Mouse (Mus musculus) hindbrain, embryonic 10.5 days (tissue): ENCODE results near the gene Polr2g. TPM values are rescaled to one million over a fixed set of nuclear protein-coding genes. Genes with fewer than 3 reads are reported as not detected.
A peak's percentile ranks its signal among the peaks of the same experiment; 100 is the strongest.
"Not testable (repeated sequence)": the region's sequence is repeated elsewhere in the genome, so short reads cannot be mapped to it uniquely, and the experiment has no call there.

Experiments
- DNase-seq: peaks from one replicate; pipeline ENCODE4 v3.0.0-alpha.2; 2017; ENCODE audit warnings: low spot score
- H3K27ac ChIP-seq: fragments of 300-500 bp; sonication (generic); 2 replicates; pipeline ENCODE4 v1.5.1; 2016; ENCODE audit warnings: mild to moderate bottlenecking, moderate library complexity
- H3K27me3 ChIP-seq: fragments of 300-500 bp; sonication (generic); 2 replicates; pipeline ENCODE4 v1.6.1; 2016; ENCODE audit warnings: mild to moderate bottlenecking; ENCODE audit not compliant: poor library complexity, insufficient read depth, severe bottlenecking
- H3K36me3 ChIP-seq: fragments of 300-500 bp; sonication (generic); 2 replicates; pipeline ENCODE4 v1.6.1; 2016; ENCODE audit warnings: mild to moderate bottlenecking, moderate library complexity
- H3K4me1 ChIP-seq: fragments of 300-500 bp; sonication (generic); replicated peaks from 2 replicates; pipeline ENCODE4 v1.6.1; 2016; ENCODE audit warnings: mild to moderate bottlenecking
- H3K4me3 ChIP-seq: fragments of 300-500 bp; sonication (generic); 2 replicates; pipeline ENCODE4 v1.5.1; 2016; ENCODE audit warnings: mild to moderate bottlenecking, moderate library complexity
- H3K9me3 ChIP-seq: fragments of 300-500 bp; sonication (generic); 2 replicates; pipeline ENCODE4 v1.6.1; 2016; ENCODE audit warnings: mild to moderate bottlenecking, moderate library complexity
- WGBS: fragments of 180-500 bp; shearing (Covaris S2); methylation state at CpG from one replicate; pipeline ENCODE4 v1.1.7; 2016; 5-methylcytosine and 5-hydroxymethylcytosine counted together
- polyA plus RNA-seq: library from polyadenylated mRNA; unstranded; fragments of >200 nt; fragmentation: Nextera tagmentation; extraction: Ambion mirVana; gene quantifications from 2 replicates; pipeline ENCODE4 v1.2.1, GENCODE M21; 2016

Gene Polr2g
- polyA plus RNA-seq: 189 and 194 TPM in 2 replicates

DNA sequence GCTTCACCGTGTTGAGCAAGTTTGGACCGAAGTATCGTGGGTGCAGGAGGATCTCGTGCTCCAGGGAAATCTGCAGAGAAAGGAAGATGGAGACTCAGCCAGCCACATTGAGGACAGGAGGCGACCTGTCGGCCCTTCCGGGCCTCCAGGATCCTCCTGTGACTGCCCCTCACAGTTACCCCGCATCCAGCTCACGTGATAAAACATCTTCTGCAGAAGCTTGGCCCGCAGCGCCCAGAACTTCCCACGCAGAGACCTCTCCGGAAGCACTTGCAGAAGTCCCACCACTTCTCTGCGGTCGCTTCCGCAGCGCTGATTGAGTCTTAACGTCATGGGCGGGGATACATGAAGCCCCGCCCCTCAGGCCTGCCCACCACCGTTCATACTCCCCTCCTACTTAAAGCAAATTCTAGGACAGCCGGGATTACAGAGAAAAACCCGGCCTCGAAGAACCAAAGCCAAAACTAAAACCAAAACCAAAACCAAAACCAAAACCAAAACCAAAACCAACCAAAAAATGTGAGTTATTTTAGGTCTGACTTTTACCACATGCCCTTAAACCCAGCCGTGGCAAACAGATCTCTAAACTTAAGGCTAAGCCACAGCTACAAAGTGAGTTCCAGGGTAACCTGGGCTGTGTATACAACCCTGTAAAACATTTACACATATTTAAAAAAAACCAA lies at the start of gene Polr2g:
TSS of gene Polr2g (minus strand) at position 314 of the 683 bp plus-strand sequence.
- WGBS: 1% methylated on average over 25 of the region's 25 CpGs
- H3K36me3 ChIP-seq: peaks cover 34% of the 10 kb centered on the region
- peak within 1 kb of the TSS; percentile 91 for H3K27ac ChIP-seq
- H3K9me3 ChIP-seq: peaks cover 1% of the 10 kb centered on the region; the same call in 1 of the 2 replicates
- no peaks in the 10 kb centered on the region for H3K27me3 ChIP-seq
- DNase-seq: peak; percentile 88
- peaks cover 29% of the 10 kb centered on the region for H3K4me1 ChIP-seq
- H3K4me3 ChIP-seq: peak within 1 kb of the TSS; percentile 86

DNA sequence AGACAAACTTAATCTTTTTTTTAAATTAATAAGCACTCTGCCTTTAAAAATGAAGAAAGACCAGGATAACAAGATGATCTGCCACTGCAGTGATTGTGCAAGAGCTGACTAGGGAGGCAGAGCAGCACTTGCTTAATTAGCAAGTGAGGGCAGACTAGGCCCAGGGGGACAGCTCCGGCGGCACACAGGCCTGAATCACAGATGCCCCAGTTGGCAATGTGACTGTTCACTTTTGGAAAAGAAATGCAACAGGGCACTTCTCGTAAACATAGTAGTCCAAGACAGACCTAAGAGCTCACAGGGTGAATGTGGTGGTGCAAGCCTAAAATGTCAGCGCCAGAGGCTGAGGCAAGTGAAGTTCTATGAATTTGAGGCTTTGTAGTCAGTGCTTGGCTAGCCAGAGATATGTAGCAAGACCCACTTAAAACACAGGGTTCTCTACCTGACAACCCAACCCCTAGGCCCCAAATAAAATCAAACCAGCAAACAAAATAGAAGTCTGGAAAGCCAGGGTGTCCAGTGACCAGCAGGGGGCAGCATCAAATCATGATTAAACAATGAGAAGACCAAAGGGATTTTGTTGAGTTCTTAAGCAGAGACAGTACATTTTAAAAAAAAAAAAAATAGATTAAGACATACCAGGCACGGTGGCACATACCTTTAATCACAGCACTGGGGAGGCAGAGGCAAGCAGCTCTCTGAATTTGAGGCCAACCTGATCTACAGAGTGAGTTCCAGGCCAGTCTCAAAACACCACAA lies 46.2 kb upstream of the Polr2g start:
- Histone ChIP-seq H3K4me1 (peaks cover 18% of the 10 kb centered on the region), H3K27ac (no peak overlapping the region), H3K9me3 (no peaks in the 10 kb centered on the region), H3K27me3 (no peaks in the 10 kb centered on the region), H3K36me3 (peaks cover 61% of the 10 kb centered on the region), H3K4me3 (no peak overlapping the region)
- WGBS: 71% methylated on average over 5 of the region's 5 CpGs
- DNase-seq: peak; percentile 70

DNA sequence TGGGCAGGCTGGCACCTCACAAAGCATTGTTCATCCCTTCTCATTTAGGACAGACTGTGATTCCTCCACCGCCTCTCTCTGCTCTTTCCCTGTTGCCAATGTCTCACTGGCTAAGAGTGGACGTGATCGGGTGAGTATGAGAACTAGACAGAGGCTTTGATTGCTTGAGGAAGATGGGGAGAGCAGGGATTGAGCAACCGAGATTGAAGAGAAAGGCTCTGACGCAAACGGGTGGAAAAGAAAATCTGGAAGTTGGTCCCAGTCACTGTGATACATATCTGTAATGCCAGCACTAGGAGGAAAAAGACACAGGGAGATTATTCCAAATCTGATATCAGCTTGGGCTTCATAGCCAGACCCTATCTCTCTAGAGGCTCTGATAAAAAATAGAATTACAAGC lies 44.6 kb upstream of the Polr2g start:
- peaks cover 47% of the 10 kb centered on the region for H3K36me3 ChIP-seq
- H3K27me3 ChIP-seq: no peaks in the 10 kb centered on the region
- H3K27ac ChIP-seq: no peak overlapping the region
- WGBS: 92% methylated on average over 6 of the region's 6 CpGs
- no peaks in the 10 kb centered on the region for H3K9me3 ChIP-seq
- DNase-seq: no peak
- peaks cover 33% of the 10 kb centered on the region for H3K4me1 ChIP-seq
- no peak overlapping the region for H3K4me3 ChIP-seq

DNA sequence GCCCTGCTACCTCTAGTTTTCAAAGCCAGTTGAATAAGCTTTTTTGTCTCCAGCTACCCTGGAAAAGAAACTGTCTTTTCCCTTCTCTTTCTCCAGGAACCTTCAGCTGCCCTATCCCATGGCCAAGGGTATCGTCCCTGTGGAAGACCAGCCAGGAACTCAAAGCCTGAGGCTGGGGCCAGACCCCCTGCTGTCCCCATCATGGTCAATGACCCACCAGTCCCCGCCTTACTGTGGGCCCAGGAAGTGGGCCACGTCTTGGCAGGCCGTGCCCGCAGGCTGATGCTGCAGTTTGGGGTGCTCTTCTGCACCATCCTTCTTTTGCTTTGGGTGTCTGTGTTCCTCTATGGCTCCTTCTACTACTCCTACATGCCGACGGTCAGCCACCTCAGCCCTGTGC lies 42.6 kb upstream of the Polr2g start:
- Histone ChIP-seq H3K4me3 (peak overlapping the region; percentile 63), H3K27me3 (no peaks in the 10 kb centered on the region), H3K4me1 (peaks cover 44% of the 10 kb centered on the region), H3K27ac (peak overlapping the region; percentile 98), H3K36me3 (peaks cover 35% of the 10 kb centered on the region), H3K9me3 (no peaks in the 10 kb centered on the region)
- WGBS: 88% methylated on average over 7 of the region's 7 CpGs
- DNase-seq: no peak

DNA sequence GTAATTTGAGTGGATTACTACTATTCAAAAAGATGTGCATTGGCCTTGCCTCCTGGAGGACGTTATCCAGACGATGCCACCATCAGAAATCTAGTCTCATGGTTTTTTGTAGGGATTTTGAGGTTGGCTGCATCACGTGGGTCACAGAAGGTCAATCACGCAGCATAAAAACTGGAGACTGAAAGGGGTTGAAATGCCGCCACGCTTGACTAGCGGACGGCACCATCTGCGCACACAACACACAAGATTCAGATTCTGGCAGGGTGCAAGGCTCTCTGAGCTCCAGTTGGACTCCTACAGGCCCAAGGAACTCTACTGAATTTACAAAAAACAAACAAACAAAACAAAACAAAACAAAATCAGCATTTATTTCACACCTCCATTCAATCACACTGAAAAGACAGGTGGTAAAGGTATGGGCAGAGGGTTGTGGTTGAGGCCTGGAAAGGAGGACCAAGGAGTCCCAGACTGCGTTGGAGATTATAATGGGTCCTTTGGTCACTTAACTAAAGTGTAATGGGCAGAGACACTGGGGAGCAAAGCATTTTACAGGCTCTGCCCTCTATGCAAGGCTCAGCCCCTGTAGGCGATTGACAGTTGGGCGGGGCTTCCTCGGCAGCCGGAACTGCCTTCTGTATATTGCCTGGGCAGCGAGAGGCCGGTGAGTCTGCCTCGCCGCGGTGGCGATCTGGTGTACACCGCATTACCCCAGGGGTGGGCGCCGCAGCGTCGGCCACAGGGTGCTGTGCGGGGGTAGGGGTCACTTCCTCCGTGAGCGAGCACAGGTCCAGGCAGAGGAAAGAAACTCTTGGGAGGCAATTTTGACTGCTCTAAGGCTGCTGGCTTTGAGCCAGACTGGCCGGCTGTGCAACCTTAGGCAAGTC lies 41.8 kb upstream of the Polr2g start:
- Histone ChIP-seq H3K36me3 (peaks cover 38% of the 10 kb centered on the region), H3K27ac (peak overlapping the region; percentile 98), H3K27me3 (no peaks in the 10 kb centered on the region), H3K4me1 (peaks cover 44% of the 10 kb centered on the region), H3K9me3 (no peaks in the 10 kb centered on the region), H3K4me3 (peak overlapping the region; percentile 63)
- 18% methylated on average over 29 of the region's 29 CpGs for WGBS
- peak; percentile 74 for DNase-seq

DNA sequence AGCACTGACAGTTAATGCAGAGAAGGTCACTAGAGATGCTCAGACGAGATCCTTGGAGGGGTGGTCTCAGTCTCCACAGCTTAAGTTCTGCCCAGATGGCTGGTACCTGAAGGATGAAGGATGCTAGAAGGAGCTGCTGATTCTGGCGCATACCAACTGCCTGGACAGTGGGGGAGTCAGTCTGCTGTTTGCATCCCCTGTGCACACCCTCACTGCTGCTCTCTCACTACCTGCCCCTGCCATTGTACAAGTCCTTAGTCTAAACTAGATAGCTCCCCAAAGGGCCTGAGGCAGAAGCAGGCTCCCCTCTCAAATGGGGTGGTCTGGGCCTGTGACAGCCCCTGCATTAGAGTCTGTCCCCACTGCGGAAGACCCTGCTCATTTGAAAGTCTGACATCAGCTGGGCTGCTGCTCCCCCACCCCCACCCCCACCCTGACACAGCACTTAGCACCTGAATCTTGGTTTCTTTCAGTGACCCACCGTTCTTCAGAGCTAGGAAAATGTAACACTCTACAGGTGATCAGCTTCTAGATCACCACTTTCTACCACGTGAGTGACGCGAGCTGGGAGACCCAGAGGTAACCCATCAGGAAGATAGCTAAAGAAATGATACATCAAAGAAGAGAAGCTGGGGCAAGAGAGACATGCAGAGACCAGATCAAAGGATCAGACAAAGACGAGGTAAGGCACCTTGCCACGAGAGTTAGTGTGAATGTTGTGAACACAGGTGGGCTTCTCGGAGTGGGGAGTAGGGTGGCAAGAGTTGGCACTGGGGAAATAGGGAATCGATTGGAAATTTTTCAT lies 40.9 kb upstream of the Polr2g start, which contains the start of gene Gng3:
TSS of gene Gng3 (minus strand) at position 92 of the 805 bp plus-strand sequence.
- Histone ChIP-seq H3K9me3 (no peaks in the 10 kb centered on the region), H3K27ac (peak within 1 kb of the TSS; percentile 98), H3K4me1 (peaks cover 44% of the 10 kb centered on the region), H3K27me3 (no peaks in the 10 kb centered on the region), H3K4me3 (peak within 1 kb of the TSS; percentile 63), H3K36me3 (peaks cover 47% of the 10 kb centered on the region)
- DNase-seq: peak; percentile 69
- WGBS: 41% methylated on average over 11 of the region's 11 CpGs

DNA sequence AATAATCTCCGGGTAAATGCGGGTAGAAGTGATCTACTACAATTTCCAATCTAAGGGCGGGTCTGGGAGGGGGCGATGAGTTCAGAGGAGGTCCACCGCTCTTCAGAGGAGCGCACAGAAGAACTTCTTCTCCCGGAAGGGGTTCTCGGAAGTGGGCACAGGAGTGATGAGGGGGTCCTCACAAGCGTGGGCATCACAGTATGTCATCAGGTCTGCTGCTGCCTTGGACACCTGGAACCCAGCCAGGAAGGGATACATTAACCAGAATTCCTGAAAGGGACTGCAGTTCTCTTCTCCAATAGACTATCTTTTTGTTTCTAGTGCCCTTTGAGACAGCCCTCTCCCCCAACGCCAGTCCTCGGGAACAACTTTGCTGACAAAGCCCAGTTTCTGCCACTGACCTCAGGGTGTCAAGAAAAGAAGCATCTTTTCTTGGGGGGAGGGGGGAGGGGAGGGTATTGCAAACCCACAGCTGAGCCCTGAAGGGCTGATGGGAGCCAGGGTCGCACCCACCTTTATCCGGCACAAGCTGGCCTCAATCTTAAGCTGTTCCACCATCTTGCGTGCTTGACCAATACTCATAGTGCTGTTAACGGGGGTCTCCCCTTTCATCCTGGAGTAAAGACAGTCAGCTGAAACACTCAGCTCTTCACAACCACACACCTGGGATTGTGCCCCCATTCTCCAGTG lies 39.8 kb upstream of the Polr2g start:
- peaks cover 55% of the 10 kb centered on the region for H3K36me3 ChIP-seq
- peak overlapping the region; percentile 63 for H3K4me3 ChIP-seq
- no peaks in the 10 kb centered on the region for H3K9me3 ChIP-seq
- 26% methylated on average over 15 of the region's 15 CpGs for WGBS
- peak; percentile 53 for DNase-seq
- no peaks in the 10 kb centered on the region for H3K27me3 ChIP-seq
- H3K4me1 ChIP-seq: peaks cover 44% of the 10 kb centered on the region
- peak overlapping the region; percentile 98 for H3K27ac ChIP-seq

DNA sequence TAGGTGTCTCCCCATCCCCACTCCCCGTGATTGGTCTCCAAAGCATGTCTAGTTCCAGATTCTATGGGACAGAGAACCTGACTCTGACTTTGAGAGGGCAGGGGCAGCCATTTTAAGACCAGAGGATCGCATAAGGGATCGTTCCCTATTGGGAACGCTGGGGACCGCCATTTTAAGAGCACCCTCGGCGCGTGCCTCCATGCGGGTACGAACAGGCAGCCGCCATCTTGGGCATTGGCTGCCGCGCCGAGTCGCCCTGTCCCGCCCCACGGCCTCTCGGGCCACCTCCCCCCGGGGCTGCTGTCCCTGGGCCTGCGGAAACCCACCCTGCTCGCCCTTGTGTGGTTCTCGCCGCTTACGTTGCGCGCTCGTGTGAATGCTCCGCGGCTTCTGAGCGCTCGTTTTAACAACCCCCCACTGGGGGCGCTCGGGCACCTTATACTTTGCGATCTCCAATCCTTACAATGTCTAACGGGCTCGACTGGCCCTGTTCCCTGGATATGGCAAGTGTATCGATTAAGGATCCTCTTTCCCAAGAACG lies 38.9 kb upstream of the Polr2g start, which contains the start of gene Bscl2:
TSS of gene Bscl2 (plus strand) at position 217 of the 541 bp plus-strand sequence.
- Histone ChIP-seq H3K36me3 (peaks cover 55% of the 10 kb centered on the region), H3K4me1 (peaks cover 44% of the 10 kb centered on the region), H3K27me3 (no peaks in the 10 kb centered on the region), H3K27ac (peak within 1 kb of the TSS; percentile 98), H3K4me3 (peak within 1 kb of the TSS; percentile 63), H3K9me3 (no peaks in the 10 kb centered on the region)
- DNase-seq: peak; percentile 89
- under 1% methylated on average over 38 of the region's 38 CpGs for WGBS

DNA sequence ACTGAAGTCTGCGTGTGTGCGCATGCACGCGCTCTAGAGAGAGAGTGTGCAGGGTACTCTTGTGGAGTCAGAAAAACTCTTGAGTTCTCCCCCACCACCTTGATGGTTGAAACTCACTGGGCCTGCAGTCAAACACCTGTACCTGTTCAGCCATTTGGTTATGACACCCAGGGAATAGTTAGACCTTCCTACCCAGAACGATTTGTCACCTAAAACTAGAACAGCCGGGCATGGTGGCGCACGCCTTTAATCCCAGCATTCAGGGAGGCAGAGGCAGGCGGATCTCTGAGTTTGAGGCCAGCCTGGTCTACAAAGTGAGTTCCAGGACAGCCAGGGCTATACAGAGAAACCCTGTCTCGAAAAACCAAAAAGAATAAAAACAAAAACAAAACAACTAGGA lies 38.0 kb upstream of the Polr2g start:
- H3K4me1 ChIP-seq: peaks cover 44% of the 10 kb centered on the region
- H3K9me3 ChIP-seq, DNase-seq, H3K27ac ChIP-seq, H3K27me3 ChIP-seq, H3K4me3 ChIP-seq: not testable (repeated sequence)
- WGBS: 97% methylated on average over 10 of the region's 10 CpGs
- peaks cover 58% of the 10 kb centered on the region for H3K36me3 ChIP-seq

DNA sequence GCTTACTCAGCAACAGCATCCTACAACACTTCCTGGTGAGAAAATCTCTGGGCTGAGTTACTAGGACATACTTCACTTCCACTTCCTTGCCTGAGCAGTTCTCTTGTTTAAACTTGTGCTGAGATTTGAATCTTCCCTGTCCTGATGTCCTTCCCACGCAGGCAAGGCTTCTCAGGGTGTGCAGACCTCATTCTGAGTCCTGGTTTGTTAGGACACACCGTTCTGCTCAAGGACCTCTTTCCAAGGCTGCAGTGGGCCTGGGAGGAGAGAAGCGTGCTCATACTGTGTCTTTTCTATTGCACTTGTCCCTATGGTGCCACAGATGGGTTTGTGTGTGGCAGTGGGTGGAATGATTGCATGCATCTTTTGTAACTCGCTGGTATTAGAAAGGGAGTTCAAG lies 34.6 kb upstream of the Polr2g start:
- no peaks in the 10 kb centered on the region for H3K27me3 ChIP-seq
- H3K36me3 ChIP-seq: peaks cover 88% of the 10 kb centered on the region
- no peak overlapping the region for H3K4me3 ChIP-seq
- no peak overlapping the region for H3K27ac ChIP-seq
- peaks cover 10% of the 10 kb centered on the region for H3K4me1 ChIP-seq
- WGBS: 94% methylated on average over 4 of the region's 4 CpGs
- DNase-seq: no peak
- no peaks in the 10 kb centered on the region for H3K9me3 ChIP-seq

DNA sequence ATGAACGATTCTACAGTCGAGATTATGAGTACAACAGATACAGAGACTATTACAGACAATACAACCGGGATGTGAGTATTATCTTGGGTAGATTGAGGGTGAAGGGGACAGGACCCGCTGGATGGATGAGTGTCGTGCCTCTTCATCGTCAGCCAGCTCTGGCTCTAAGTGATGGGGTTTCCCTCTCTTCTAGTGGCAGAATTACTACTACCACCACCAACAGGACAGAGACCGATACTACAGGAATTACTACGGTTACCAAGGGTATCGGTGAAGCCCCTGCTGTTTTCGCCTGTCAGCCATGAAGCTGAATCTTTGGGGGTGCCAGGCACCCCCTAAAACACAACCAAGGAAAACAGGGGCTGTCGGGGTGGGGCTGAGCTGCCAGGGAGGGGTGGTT lies 32.9 kb upstream of the Polr2g start:
- Histone ChIP-seq H3K4me1 (no peaks in the 10 kb centered on the region), H3K9me3 (no peaks in the 10 kb centered on the region), H3K27ac (no peak overlapping the region), H3K27me3 (no peaks in the 10 kb centered on the region), H3K4me3 (no peak overlapping the region), H3K36me3 (peaks cover 100% of the 10 kb centered on the region)
- DNase-seq: no peak
- WGBS: 86% methylated on average over 11 of the region's 11 CpGs
